Mouse (Mus musculus) CD4-positive helper T cell, adult 2 months (primary cell): Measurements from ENCODE around the gene Ripor3.
A peak's percentile ranks its signal among the peaks of the same experiment; 100 is the strongest.
"Not testable (repeated sequence)": the region's sequence is repeated elsewhere in the genome, so short reads cannot be mapped to it uniquely, and the experiment has no call there.

Experiments used
- DNase-seq: peaks from one replicate; pipeline ENCODE4 v3.0.0-alpha.2; 2012; ENCODE audit warnings: low read depth, missing footprints, low spot score

Gene Ripor3

GRCm38 (mm10) chr2:168009936-168010668, at the start of gene Ripor3:
TSS of gene Ripor3 (minus strand) at chr2:168010618.
- DNase-seq = peak; percentile 76

GRCm38 (mm10) chr2:168059200-168059790, 48.9 kb upstream of the Ripor3 start:
- no peak for DNase-seq

DNA sequence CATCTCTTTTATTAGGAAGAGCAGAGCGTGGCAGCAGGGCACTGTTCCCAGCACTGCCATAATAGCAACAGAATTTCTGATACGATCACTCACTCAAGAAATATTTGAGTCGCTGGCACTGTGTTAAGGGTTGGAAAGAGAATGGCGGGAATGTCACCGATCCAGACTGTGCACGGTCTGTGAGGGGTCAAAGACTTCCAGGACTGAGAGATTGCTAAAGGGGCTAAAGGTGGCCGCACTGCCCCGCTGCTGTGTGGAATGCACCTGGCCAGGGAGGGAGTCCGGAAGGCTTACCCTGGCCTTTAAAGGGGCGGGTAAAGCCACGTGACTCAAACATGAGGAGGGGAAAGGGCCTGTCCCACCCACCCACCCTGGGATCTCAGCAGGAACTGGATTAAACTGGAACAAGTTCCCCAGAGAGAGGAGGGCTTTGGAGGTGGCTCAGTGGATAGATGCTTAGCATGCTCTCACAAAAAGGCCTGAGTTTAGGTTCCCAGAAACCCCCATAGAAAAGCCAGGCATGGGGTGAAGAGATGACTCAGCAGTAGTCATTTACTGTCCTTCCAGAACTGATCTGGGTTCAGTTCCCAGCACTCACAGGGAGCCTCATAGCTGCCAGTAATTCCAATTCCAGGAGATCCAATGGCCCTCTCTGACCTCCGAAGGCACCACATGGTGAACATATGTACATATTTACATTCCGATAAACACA, 48.2 kb upstream of the Ripor3 start:
- DNase-seq = no peak

DNA sequence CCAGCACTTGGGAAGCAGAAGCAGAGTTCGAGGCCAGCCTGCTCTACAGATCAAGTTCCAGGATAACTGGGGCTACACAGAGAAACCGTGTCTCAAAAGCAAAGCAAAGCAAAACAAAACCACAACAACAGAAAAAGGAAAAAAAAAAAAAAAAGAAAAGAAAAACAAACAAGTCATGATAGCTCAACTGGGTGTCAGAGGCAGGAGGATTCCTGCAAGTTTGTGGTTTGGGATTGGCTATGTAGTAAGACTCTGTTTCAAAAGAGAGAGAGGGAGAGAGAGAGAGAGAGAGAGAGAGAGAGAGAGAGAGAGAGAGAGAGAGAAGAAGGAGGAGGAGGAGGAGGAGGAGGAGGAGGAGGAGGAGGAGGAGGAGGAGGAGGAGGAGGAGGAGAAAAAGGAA, 47.5 kb upstream of the Ripor3 start:
- DNase-seq = not testable (repeated sequence)

DNA sequence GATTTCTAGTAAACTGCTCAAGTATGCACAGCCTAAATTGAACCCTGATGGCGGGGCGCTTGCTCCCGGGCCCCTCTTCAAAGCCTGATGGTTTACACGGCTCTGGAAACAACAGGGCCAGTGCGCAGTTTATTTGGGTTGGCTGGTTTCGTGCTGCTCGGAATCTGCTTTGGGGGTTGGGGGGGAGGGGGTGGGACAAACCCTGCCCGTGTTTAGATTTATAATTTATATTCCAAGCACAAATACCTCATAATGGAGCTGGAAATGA, 46.2 kb upstream of the Ripor3 start:
- no peak for DNase-seq

DNA sequence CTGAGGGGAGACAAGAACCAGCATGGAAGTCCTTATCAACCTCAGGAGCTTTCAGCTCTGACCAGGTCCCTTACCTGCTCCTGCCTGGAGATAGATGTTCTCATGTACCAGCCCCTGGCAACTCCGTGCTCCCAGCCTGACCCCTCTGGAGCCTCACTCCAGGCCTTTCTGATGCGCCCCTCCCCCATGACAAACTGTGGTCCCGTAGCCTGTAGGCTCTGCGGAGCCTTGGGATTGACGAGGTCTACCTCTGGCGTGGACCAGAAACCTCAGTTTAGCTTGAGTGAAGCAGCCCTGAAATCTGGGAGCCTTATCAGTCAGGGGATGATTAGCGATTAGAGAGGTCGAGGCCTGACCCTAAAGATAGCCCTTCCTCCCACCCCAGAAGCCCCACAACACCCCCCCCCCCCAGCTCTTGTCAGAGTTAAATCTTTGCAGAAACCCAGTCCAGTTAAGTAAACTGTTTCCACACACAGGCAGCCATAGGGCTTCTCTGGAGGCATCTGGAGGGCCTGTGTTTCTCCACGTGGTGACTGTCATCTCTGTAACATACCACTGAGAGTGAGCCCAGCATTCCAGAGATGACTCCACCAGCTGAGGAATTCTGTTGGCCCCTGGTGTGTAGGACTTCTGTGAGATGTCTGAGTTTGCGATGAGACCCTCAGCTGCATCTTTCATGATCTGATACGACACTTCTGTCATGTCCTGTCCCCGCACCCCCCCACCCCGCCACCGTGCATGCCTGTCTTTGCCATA, 45.7 kb upstream of the Ripor3 start:
- no peak for DNase-seq

- DNase-seq = no peak
Observed at GRCm38 (mm10) chr2:168054142-168054541, 43.7 kb upstream of the Ripor3 start.

GRCm38 (mm10) chr2:168052689-168053088, 42.3 kb upstream of the Ripor3 start:
- DNase-seq = no peak

GRCm38 (mm10) chr2:168052156-168052555, 41.7 kb upstream of the Ripor3 start:
- DNase-seq = no peak

DNA sequence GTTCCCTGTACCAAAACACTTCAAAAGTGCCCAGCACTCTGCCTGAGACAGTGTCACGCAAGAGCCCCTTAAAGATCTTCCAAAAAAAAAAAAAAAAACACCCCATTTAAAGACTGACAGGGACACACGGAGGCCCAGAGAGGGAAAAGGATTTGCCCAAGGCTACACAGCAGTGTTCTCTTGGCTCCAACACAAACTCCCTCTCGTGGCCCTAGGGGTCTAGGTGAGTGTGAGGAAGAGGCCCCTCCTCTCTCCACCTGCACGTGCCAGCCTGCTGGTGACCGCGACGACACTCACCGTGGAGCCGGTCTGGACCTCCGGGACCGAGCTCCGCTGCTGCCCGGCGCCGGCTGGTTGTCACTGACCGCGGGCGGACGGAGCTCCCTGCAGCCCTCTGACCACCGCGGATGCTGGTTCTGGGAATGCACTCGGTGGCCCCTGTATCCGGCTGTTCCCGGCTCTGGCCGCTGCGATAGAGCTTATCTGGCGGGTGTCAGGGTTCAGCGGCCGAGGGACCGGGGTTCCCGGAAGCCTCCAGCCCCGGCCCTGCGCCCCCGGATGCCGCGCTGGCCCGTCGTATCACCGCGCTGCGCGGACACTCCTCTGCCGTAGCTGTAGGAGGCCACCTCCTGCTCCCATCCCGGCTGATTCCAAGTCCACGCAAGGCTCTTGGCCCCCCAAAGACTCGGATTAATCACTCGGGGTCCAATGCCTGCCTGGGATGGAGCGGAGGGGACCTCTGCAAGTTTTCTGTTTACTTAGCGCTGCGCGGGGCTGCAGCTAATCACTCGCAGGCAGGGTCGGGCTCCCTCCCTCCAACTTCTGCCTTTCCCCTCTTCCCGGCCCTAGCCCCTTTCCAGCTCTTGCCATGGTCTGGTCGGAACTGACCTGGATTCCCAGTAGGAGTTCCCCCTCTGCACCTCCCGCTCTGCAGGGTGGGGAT, 39.9 kb upstream of the Ripor3 start:
- no peak for DNase-seq

DNA sequence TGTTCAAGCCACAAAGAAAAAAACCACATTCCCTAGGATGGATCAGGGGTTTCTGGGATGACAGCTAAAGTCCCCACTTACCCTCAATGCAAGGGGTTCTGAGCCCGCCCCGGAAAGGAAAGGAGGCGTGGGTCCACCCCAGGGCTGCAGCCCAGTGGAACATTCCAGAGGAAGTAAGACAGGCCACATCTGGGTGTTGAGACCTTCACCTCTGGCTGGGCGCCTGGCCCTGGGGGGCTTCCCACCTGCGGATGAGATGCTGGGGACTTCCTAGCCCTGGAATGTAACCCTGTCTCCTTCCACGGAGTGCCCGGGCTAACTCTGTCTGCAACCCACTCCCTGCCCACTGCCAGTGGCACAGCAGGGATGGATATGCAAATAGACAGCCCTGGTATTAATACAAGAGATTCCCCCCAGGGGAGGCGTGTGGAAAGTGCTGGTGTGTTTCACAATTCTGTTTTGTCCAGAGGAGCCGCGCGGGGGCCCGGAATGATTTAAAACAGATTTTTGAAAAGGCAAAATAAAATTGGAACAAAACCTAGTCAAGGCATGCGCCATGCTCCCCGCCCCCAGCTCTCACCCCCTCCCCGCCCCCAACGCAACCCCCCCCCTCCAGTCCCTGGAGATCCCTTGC, 38.7 kb upstream of the Ripor3 start:
- DNase-seq = no peak

GRCm38 (mm10) chr2:168046467-168046866, 36.0 kb upstream of the Ripor3 start:
- no peak for DNase-seq

- DNase-seq = no peak
Observed at GRCm38 (mm10) chr2:168045771-168046170, 35.4 kb upstream of the Ripor3 start.

GRCm38 (mm10) chr2:168045357-168045756, 34.9 kb upstream of the Ripor3 start:
- no peak for DNase-seq

- no peak for DNase-seq
Observed at GRCm38 (mm10) chr2:168044681-168045287, 34.4 kb upstream of the Ripor3 start.

DNA sequence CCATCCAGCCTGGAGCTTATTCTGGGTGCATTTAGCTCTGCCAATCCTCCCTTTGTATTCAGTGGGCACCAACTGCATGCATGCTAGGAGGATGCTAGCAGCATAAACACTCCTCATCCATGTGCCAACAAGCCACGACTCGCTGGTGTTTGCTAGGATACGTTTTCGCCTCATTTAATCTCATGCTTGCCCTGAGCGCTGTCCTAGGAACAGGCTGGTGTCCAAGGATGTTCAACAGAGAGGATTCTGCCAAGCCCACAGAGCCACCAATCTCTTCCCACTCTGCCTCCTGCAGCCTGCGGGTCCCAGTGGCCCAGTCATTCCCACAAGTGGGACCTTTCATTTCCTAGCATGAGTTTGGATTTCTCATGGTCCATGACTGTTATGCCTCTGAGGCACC, 31.6 kb upstream of the Ripor3 start:
- DNase-seq = no peak

- no peak for DNase-seq
Observed at GRCm38 (mm10) chr2:168040751-168041150, 30.3 kb upstream of the Ripor3 start.

DNA sequence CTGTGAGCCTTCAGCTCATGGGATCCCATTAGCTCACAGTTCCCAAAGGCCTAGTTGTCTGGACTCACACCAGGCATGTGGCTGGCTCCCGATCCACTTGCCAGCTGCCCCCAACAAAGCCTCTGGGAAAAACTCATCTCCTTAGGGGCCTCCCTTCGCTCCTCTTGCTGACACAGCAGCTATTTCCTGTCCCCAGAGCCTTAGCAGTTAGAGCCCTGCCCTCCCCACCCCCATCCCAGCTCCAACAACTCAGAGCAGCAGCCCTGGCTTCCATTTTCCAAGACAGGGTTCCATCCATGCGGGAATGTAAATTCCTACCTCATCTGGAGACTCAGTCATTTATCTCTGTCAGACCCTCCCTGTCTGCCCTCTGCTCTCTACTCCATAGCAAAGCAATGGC, 26.6 kb upstream of the Ripor3 start:
- DNase-seq = no peak

DNA sequence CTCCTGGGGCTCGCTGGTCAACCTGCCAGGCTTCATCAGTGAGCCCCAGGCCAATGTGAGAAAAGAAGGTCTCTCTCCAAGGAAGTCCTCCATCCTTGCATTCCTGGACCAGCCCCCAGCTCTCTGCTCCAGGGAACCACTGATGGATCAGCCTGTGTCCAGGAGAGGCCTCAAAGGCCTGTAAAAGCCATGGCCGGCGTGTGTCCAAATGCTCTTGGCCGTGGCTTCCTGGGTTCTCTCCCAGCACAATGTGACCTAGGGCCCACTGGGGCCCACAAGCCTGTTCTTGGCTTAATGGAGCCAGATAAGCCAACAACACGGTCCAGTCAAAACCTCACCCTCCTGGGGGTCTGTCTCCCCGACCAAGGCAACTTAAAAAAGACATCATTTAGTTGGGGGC, 25.5 kb upstream of the Ripor3 start:
- no peak for DNase-seq

GRCm38 (mm10) chr2:168033905-168034304, 23.5 kb upstream of the Ripor3 start:
- DNase-seq = no peak
